Comparison of ENCODE assay signal across 19 mouse cellular contexts in genomic region chr3:130702289-130702688, GRCm38 (mm10). TPM values are rescaled to one million over a fixed set of nuclear protein-coding genes. Genes with fewer than 3 reads are reported as not detected.
DNase-seq lines count a peak whose midpoint lies in the region; ATAC-seq lines count a peak whose summit lies in the region.
"Had no signal": no experiment of that assay in that cellular context is flagged by ENCODE, and none has a peak within 500 bp of the region (broad histone marks: within the 10 kb centered on the region; RNA-seq: fewer than 3 reads in every experiment).

No protein-coding gene starts in this region.

- no peak overlapping the region for H3K9ac ChIP-seq in midbrain, embryonic 11.5 days (ENCODE audit: low read length)
- H3K9ac ChIP-seq in midbrain, embryonic 14.5 days (replicated peaks; ENCODE audit: low read length): no peak overlapping the region
- H3K9ac ChIP-seq: embryonic facial prominence, embryonic 12.5 days; forebrain, embryonic 12.5 days had no signal

- H3K27ac ChIP-seq in midbrain, embryonic 11.5 days (ENCODE audit: low read depth, low read length): no peak overlapping the region
- no peak overlapping the region for H3K27ac ChIP-seq in midbrain, embryonic 14.5 days (replicated peaks; ENCODE audit: low read depth, low read length)
- H3K27ac ChIP-seq: embryonic facial prominence, embryonic 12.5 days; forebrain, embryonic 10.5 days; forebrain, embryonic 12.5 days had no signal

- peaks cover 12% of the 10 kb centered on the region for H3K36me3 ChIP-seq in midbrain, embryonic 11.5 days (ENCODE audit: control insufficient read depth, insufficient read depth, low read length)
- peaks cover 59% of the 10 kb centered on the region for H3K36me3 ChIP-seq in midbrain, embryonic 14.5 days (ENCODE audit: control insufficient read depth, insufficient read depth, low read length)

- no peak overlapping the region for H3K4me2 ChIP-seq in midbrain, embryonic 11.5 days
- H3K4me2 ChIP-seq in midbrain, embryonic 14.5 days (ENCODE audit: low read length): no peak overlapping the region
- H3K4me2 ChIP-seq: embryonic facial prominence, embryonic 12.5 days; forebrain, embryonic 12.5 days had no signal

- H3K4me1 ChIP-seq in midbrain, embryonic 11.5 days (ENCODE audit: control insufficient read depth, insufficient read depth, low read length): peaks cover 2% of the 10 kb centered on the region; the same call in 1 of the 2 replicates
- H3K4me1 ChIP-seq in midbrain, embryonic 14.5 days (ENCODE audit: control insufficient read depth, insufficient read depth, low read length): peaks cover 6% of the 10 kb centered on the region

- no peaks in the 10 kb centered on the region for H3K27me3 ChIP-seq in midbrain, embryonic 11.5 days (ENCODE audit: control insufficient read depth, insufficient read depth, low read length)
- no peaks in the 10 kb centered on the region for H3K27me3 ChIP-seq in midbrain, embryonic 14.5 days (ENCODE audit: control insufficient read depth, insufficient read depth, low read length)
- H3K27me3 ChIP-seq: embryonic facial prominence, embryonic 12.5 days; forebrain, embryonic 12.5 days had no signal

- peak; percentile 35 for DNase-seq in adrenal gland, adult 2 months
- DNase-seq in adrenal gland, adult 8-10 months: no peak
- peak; percentile 14 to 29 for DNase-seq in adrenal gland, postnatal 36 days
- DNase-seq in adrenal gland, postnatal 4 days (ENCODE audit: low spot score in 2 of 2): no peak
- peak; percentile 31 for DNase-seq in midbrain, embryonic 11.5 days (ENCODE audit: low spot score, missing footprints)
- DNase-seq in midbrain, embryonic 14.5 days: no peak
- DNase-seq: cerebellum, adult 11 months; cerebellum, adult 18-20 months; cerebellum, adult 8-10 months; cerebellum, adult 9-11 months; cerebellum, postnatal 14 days; cerebellum, postnatal 36 days; embryo, embryonic 11 days had no signal

- WGBS in midbrain, embryonic 11.5 days: 87% methylated on average over 6 of the region's 6 CpGs
- 81% methylated on average over 6 of the region's 6 CpGs for WGBS in midbrain, embryonic 14.5 days

- no peak for ATAC-seq in midbrain, embryonic 11.5 days (ENCODE audit: low FRiP score)
- ATAC-seq in midbrain, embryonic 14.5 days (ENCODE audit: low FRiP score, low TSS enrichment): no peak
- ATAC-seq: forebrain, embryonic 14.5 days; forebrain, embryonic 16.5 days had no signal

- H3K4me3 ChIP-seq in midbrain, embryonic 11.5 days (ENCODE audit: low read depth, low read length): no peak overlapping the region
- no peak overlapping the region for H3K4me3 ChIP-seq in midbrain, embryonic 14.5 days (replicated peaks; ENCODE audit: low read depth, low read length)
- H3K4me3 ChIP-seq: embryonic facial prominence, embryonic 12.5 days; erythroblast, embryonic 14.5 days; forebrain, embryonic 10.5 days; forebrain, embryonic 12.5 days had no signal

- H3K9me3 ChIP-seq in midbrain, embryonic 11.5 days (ENCODE audit: control insufficient read depth, low read length): no peaks in the 10 kb centered on the region
- no peaks in the 10 kb centered on the region for H3K9me3 ChIP-seq in midbrain, embryonic 14.5 days (ENCODE audit: control insufficient read depth, low read length)
- H3K9me3 ChIP-seq: embryonic facial prominence, embryonic 12.5 days; forebrain, embryonic 10.5 days; forebrain, embryonic 12.5 days had no signal

RNA-seq across cellular contexts. Expression of gene Ostc, which starts 7.0 kb away (rescaled TPM):
- total RNA-seq in adrenal gland, adult 2 months (2021): 100 to 1,000 TPM in 1 of 2 experiments, 10 to 100 TPM in 1; 85.9 to 121 TPM
- 12.9 and 13.3 TPM in 2 replicates for polyA plus RNA-seq in adrenal gland, adult 2 months (2012; rRNA removed)
- total RNA-seq in adrenal gland, adult 8-10 months (2022): 100 to 1,000 TPM; 102 to 120 (median 116) TPM
- total RNA-seq in adrenal gland, postnatal 36 days (2021): 100 to 1,000 TPM; 111 to 122 TPM
- 100 to 1,000 TPM; 122 to 123 TPM for total RNA-seq in adrenal gland, postnatal 4 days (2021)
- polyA plus RNA-seq in midbrain, embryonic 11.5 days (2014; fragmentation: Nextera tagmentation; extraction: Ambion mirVana): 323 and 331 TPM in 2 replicates
- 223 and 240 TPM in 2 replicates for polyA plus RNA-seq in midbrain, embryonic 14.5 days (2014; fragmentation: Nextera tagmentation; extraction: Ambion mirVana)

RNA-seq across cellular contexts. Expression of gene Rpl34, which starts 27.9 kb away (rescaled TPM):
- total RNA-seq in adrenal gland, adult 2 months (2021): 100 to 1,000 TPM; 621 to 725 TPM
- polyA plus RNA-seq in adrenal gland, adult 2 months (2012; rRNA removed): 235 and 259 TPM in 2 replicates
- 100 to 1,000 TPM; 681 to 726 (median 704) TPM for total RNA-seq in adrenal gland, adult 8-10 months (2022)
- 100 to 1,000 TPM; 740 to 770 TPM for total RNA-seq in adrenal gland, postnatal 36 days (2021)
- total RNA-seq in adrenal gland, postnatal 4 days (2021): 1,000 to 10,000 TPM in 1 of 2 experiments, 100 to 1,000 TPM in 1; 996 to 1,125 TPM
- polyA plus RNA-seq in midbrain, embryonic 11.5 days (2014; fragmentation: Nextera tagmentation; extraction: Ambion mirVana): 646 and 740 TPM in 2 replicates
- 612 and 730 TPM in 2 replicates for polyA plus RNA-seq in midbrain, embryonic 14.5 days (2014; fragmentation: Nextera tagmentation; extraction: Ambion mirVana)

Comparison
In these comparisons a context has a peak if more than half of its experiments do, and no peak if none do; other contexts are left out.
1. DNase-seq: peak in adrenal gland, adult 2 months (single experiment), adrenal gland, postnatal 36 days (2 of 2) and midbrain, embryonic 11.5 days (single experiment); none in adrenal gland, adult 8-10 months (single experiment), adrenal gland, postnatal 4 days (0 of 2) and midbrain, embryonic 14.5 days (single experiment).